Mouse (Mus musculus): Measurements from ENCODE around the gene Cbl. TPM values are rescaled to one million over a fixed set of nuclear protein-coding genes. Genes with fewer than 3 reads are reported as not detected.

Gene Cbl
- polyA plus RNA-seq, 1 experiment from 2014 or later, result 17.6 TPM

- Histone ChIP-seq H3K4me3 (ENCODE audit: low read length) (peak overlapping the region; percentile 92), H3K4me2 (replicated peaks; ENCODE audit: low read depth, low read length) (peak overlapping the region; percentile 63), H3K9ac (replicated peaks; ENCODE audit: low read length) (peak overlapping the region; percentile 92), H3K4me1 (ENCODE audit: insufficient read depth, low read length) (peaks cover 31% of the 10 kb centered on the region), H3K36me3 (ENCODE audit: insufficient read depth, low read length) (no peaks in the 10 kb centered on the region), H3K27ac (ENCODE audit: low read length) (peak overlapping the region; percentile 93), H3K27me3 (ENCODE audit: insufficient read depth, low read length) (no peaks in the 10 kb centered on the region), H3K9me3 (ENCODE audit: low read length) (no peaks in the 10 kb centered on the region)
- WGBS, result under 1% methylated on average over 38 of the region's 40 CpGs
- ATAC-seq (ENCODE audit: low FRiP score, low TSS enrichment), result peak; percentile 83
Measured at GRCm38 (mm10) chr9:44233021-44233801, 638 bp downstream of the Cbl start.

GRCm38 (mm10) chr9:44231609-44232008 lies 2.2 kb downstream of the Cbl start:
- Histone ChIP-seq H3K4me3 (ENCODE audit: low read length) (no peak overlapping the region), H3K4me1 (ENCODE audit: insufficient read depth, low read length) (peaks cover 29% of the 10 kb centered on the region), H3K27ac (ENCODE audit: low read length) (no peak overlapping the region), H3K9ac (replicated peaks; ENCODE audit: low read length) (no peak overlapping the region), H3K27me3 (ENCODE audit: insufficient read depth, low read length) (no peaks in the 10 kb centered on the region), H3K4me2 (replicated peaks; ENCODE audit: low read depth, low read length) (peak overlapping the region; percentile 63), H3K9me3 (ENCODE audit: low read length) (no peaks in the 10 kb centered on the region), H3K36me3 (ENCODE audit: insufficient read depth, low read length) (no peaks in the 10 kb centered on the region)
- ATAC-seq (ENCODE audit: low FRiP score, low TSS enrichment), result no peak

GRCm38 (mm10) chr9:44225993-44226392 lies 7.9 kb downstream of the Cbl start:
- no peaks in the 10 kb centered on the region for H3K27me3 ChIP-seq (ENCODE audit: insufficient read depth, low read length)

GRCm38 (mm10) chr9:44213538-44213937 lies 20.3 kb downstream of the Cbl start:
- no peak overlapping the region for H3K9ac ChIP-seq (replicated peaks; ENCODE audit: low read length)
- H3K27ac ChIP-seq (ENCODE audit: low read length), result no peak overlapping the region
- no peaks in the 10 kb centered on the region for H3K4me1 ChIP-seq (ENCODE audit: insufficient read depth, low read length)
- no peak for ATAC-seq (ENCODE audit: low FRiP score, low TSS enrichment)
- peaks cover 10% of the 10 kb centered on the region for H3K36me3 ChIP-seq (ENCODE audit: insufficient read depth, low read length)
- peaks cover 5% of the 10 kb centered on the region; the same call in 1 of the 2 replicates for H3K9me3 ChIP-seq (ENCODE audit: low read length)
- 96% methylated on average over 14 of the region's 14 CpGs for WGBS
- no peaks in the 10 kb centered on the region for H3K27me3 ChIP-seq (ENCODE audit: insufficient read depth, low read length)
- no peak overlapping the region for H3K4me2 ChIP-seq (replicated peaks; ENCODE audit: low read depth, low read length)
- H3K4me3 ChIP-seq (ENCODE audit: low read length), result no peak overlapping the region

More at GRCm38 (mm10) chr9:44225993-44226392, 7.9 kb downstream of the Cbl start:
- Histone ChIP-seq H3K4me2 (replicated peaks; ENCODE audit: low read depth, low read length) (no peak overlapping the region), H3K9me3 (ENCODE audit: low read length) (no peaks in the 10 kb centered on the region), H3K9ac (replicated peaks; ENCODE audit: low read length) (no peak overlapping the region), H3K4me3 (ENCODE audit: low read length) (no peak overlapping the region), H3K27ac (ENCODE audit: low read length) (0 out of 2 replicates have a peak overlapping the region, but pooled peaks have one; percentile 25), H3K36me3 (ENCODE audit: insufficient read depth, low read length) (no peaks in the 10 kb centered on the region), H3K4me1 (ENCODE audit: insufficient read depth, low read length) (peaks cover 4% of the 10 kb centered on the region)
- 52% methylated on average over 6 of the region's 6 CpGs for WGBS
- ATAC-seq (ENCODE audit: low FRiP score, low TSS enrichment), result no peak

- H3K4me3 ChIP-seq (ENCODE audit: low read length), result no peak overlapping the region
- H3K9ac ChIP-seq (replicated peaks; ENCODE audit: low read length), result no peak overlapping the region
- 84% methylated on average over 4 of the region's 4 CpGs for WGBS
Measured at GRCm38 (mm10) chr9:44212406-44212805, 21.4 kb downstream of the Cbl start.

GRCm38 (mm10) chr9:44209416-44209815 lies 24.4 kb downstream of the Cbl start:
- no peaks in the 10 kb centered on the region for H3K4me1 ChIP-seq (ENCODE audit: insufficient read depth, low read length)
- no peaks in the 10 kb centered on the region for H3K27me3 ChIP-seq (ENCODE audit: insufficient read depth, low read length)
- peaks cover 5% of the 10 kb centered on the region; the same call in 1 of the 2 replicates for H3K9me3 ChIP-seq (ENCODE audit: low read length)
- no peak for ATAC-seq (ENCODE audit: low FRiP score, low TSS enrichment)
- 90% methylated on average over 4 of the region's 4 CpGs for WGBS
- H3K27ac ChIP-seq (ENCODE audit: low read length), result no peak overlapping the region
- no peak overlapping the region for H3K4me3 ChIP-seq (ENCODE audit: low read length)
- peaks cover 10% of the 10 kb centered on the region for H3K36me3 ChIP-seq (ENCODE audit: insufficient read depth, low read length)
- no peak overlapping the region for H3K9ac ChIP-seq (replicated peaks; ENCODE audit: low read length)
- H3K4me2 ChIP-seq (replicated peaks; ENCODE audit: low read depth, low read length), result no peak overlapping the region

More at GRCm38 (mm10) chr9:44212406-44212805, 21.4 kb downstream of the Cbl start:
- H3K9me3 ChIP-seq (ENCODE audit: low read length), result peaks cover 5% of the 10 kb centered on the region; the same call in 1 of the 2 replicates
- no peaks in the 10 kb centered on the region for H3K27me3 ChIP-seq (ENCODE audit: insufficient read depth, low read length)
- H3K4me2 ChIP-seq (replicated peaks; ENCODE audit: low read depth, low read length), result no peak overlapping the region
- H3K36me3 ChIP-seq (ENCODE audit: insufficient read depth, low read length), result peaks cover 10% of the 10 kb centered on the region
- no peak for ATAC-seq (ENCODE audit: low FRiP score, low TSS enrichment)
- no peaks in the 10 kb centered on the region for H3K4me1 ChIP-seq (ENCODE audit: insufficient read depth, low read length)
- no peak overlapping the region for H3K27ac ChIP-seq (ENCODE audit: low read length)

GRCm38 (mm10) chr9:44207840-44208239 lies 26.0 kb downstream of the Cbl start:
- H3K27ac ChIP-seq (ENCODE audit: low read length), result no peak overlapping the region
- ATAC-seq (ENCODE audit: low FRiP score, low TSS enrichment), result no peak

GRCm38 (mm10) chr9:44200458-44200857 lies 33.4 kb downstream of the Cbl start:
- WGBS, result 54% methylated on average over 3 of the region's 3 CpGs
- no peak overlapping the region for H3K4me2 ChIP-seq (replicated peaks; ENCODE audit: low read depth, low read length)
- no peak for ATAC-seq (ENCODE audit: low FRiP score, low TSS enrichment)

More at GRCm38 (mm10) chr9:44207840-44208239, 26.0 kb downstream of the Cbl start:
- Histone ChIP-seq H3K9me3 (ENCODE audit: low read length) (peaks cover 5% of the 10 kb centered on the region; the same call in 1 of the 2 replicates), H3K27me3 (ENCODE audit: insufficient read depth, low read length) (no peaks in the 10 kb centered on the region), H3K9ac (replicated peaks; ENCODE audit: low read length) (no peak overlapping the region), H3K4me3 (ENCODE audit: low read length) (no peak overlapping the region), H3K4me1 (ENCODE audit: insufficient read depth, low read length) (no peaks in the 10 kb centered on the region), H3K4me2 (replicated peaks; ENCODE audit: low read depth, low read length) (no peak overlapping the region), H3K36me3 (ENCODE audit: insufficient read depth, low read length) (peaks cover 10% of the 10 kb centered on the region)
- WGBS, result 91% methylated on average over 2 of the region's 2 CpGs

GRCm38 (mm10) chr9:44199580-44199979 lies 34.3 kb downstream of the Cbl start:
- ATAC-seq (ENCODE audit: low FRiP score, low TSS enrichment), result no peak
- Histone ChIP-seq H3K4me1 (ENCODE audit: insufficient read depth, low read length) (no peaks in the 10 kb centered on the region), H3K4me2 (replicated peaks; ENCODE audit: low read depth, low read length) (no peak overlapping the region), H3K9ac (replicated peaks; ENCODE audit: low read length) (no peak overlapping the region), H3K9me3 (ENCODE audit: low read length) (no peaks in the 10 kb centered on the region), H3K36me3 (ENCODE audit: insufficient read depth, low read length) (peaks cover 26% of the 10 kb centered on the region), H3K27ac (ENCODE audit: low read length) (no peak overlapping the region), H3K27me3 (ENCODE audit: insufficient read depth, low read length) (no peaks in the 10 kb centered on the region), H3K4me3 (ENCODE audit: low read length) (no peak overlapping the region)

More at GRCm38 (mm10) chr9:44200458-44200857, 33.4 kb downstream of the Cbl start:
- Histone ChIP-seq H3K4me3 (ENCODE audit: low read length) (no peak overlapping the region), H3K9me3 (ENCODE audit: low read length) (no peaks in the 10 kb centered on the region), H3K36me3 (ENCODE audit: insufficient read depth, low read length) (peaks cover 26% of the 10 kb centered on the region), H3K27me3 (ENCODE audit: insufficient read depth, low read length) (no peaks in the 10 kb centered on the region), H3K4me1 (ENCODE audit: insufficient read depth, low read length) (no peaks in the 10 kb centered on the region), H3K9ac (replicated peaks; ENCODE audit: low read length) (no peak overlapping the region), H3K27ac (ENCODE audit: low read length) (no peak overlapping the region)

- no peak for ATAC-seq (ENCODE audit: low FRiP score, low TSS enrichment)
- Histone ChIP-seq H3K27ac (ENCODE audit: low read length) (peak overlapping the region; percentile 46; the same call in 1 of the 2 replicates), H3K4me1 (ENCODE audit: insufficient read depth, low read length) (no peaks in the 10 kb centered on the region), H3K9ac (replicated peaks; ENCODE audit: low read length) (no peak overlapping the region), H3K36me3 (ENCODE audit: insufficient read depth, low read length) (peaks cover 26% of the 10 kb centered on the region), H3K9me3 (ENCODE audit: low read length) (no peaks in the 10 kb centered on the region), H3K27me3 (ENCODE audit: insufficient read depth, low read length) (no peaks in the 10 kb centered on the region), H3K4me3 (ENCODE audit: low read length) (no peak overlapping the region), H3K4me2 (replicated peaks; ENCODE audit: low read depth, low read length) (no peak overlapping the region)
- 77% methylated on average over 3 of the region's 3 CpGs for WGBS
Measured at GRCm38 (mm10) chr9:44199166-44199565, 34.7 kb downstream of the Cbl start.

All from kidney, embryonic 16.5 days (tissue).